Mouse (Mus musculus): ENCODE results near the gene Syvn1. TPM values are rescaled to one million over a fixed set of nuclear protein-coding genes. Genes with fewer than 3 reads are reported as not detected.

The Syvn1 gene
- polyA plus RNA-seq, 1 experiment: 47.1 TPM

DNA sequence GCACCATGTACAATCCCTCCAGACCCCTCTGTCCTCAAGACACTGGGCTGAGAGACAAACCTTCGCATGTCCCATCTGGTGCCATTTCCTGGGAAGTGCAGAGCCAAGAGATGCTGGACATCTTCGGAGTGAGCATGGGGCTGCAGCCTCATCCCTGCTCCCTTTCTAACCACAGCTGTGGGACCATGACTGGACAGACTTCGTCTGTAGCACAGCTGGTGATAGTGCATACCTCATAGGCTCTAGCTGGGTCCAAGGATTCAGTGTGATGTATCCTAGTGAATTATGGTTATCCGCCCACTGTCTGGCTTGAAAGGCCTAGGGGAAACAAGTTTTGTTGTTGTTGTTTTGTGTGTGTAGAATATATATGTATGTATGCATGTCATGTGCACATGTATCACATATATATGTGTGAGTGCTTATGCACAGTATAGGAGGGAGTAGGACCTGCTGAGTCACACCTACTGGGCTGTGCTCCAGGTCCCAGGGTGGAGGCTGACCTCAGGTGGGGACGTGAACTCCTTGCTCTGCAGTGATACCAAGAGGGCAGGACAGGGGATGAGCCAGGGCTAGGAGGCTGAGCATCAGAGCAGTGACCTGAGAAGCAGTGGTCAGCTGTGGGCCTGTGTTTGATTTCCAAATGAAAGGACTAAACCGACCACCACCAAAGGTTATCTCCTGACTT lies 55.9 kb downstream of the Syvn1 start:
- no peak for DNase-seq

More for the DNA sequence above, 55.9 kb downstream of the Syvn1 start:
- TF ChIP-seq CTCF (IDR thresholded peaks at IDR 0.05; ENCODE audit: insufficient read depth, low read length): no peak
- TF ChIP-seq POLR2A (IDR thresholded peaks at IDR 0.05; ENCODE audit: borderline replicate concordance, extremely low read depth, low read depth, low read length): no peak
- Histone ChIP-seq H3K4me3 (replicated peaks; ENCODE audit: extremely low read depth, low read depth, low read length) (no peak overlapping the region), H3K4me1 (ENCODE audit: control insufficient read depth, insufficient read depth, low read length) (no peaks in the 10 kb centered on the region)
- 76% methylated on average over 6 of the region's 6 CpGs for WGBS

Other genes starting within 250 kb of the Syvn1 start
- 32.1 and 37.8 TPM in 2 replicates for gene Frmd8, start 171.3 kb upstream of the Syvn1 start, polyA plus RNA-seq (2012; rRNA removed)
- 24.5 and 26.0 TPM in 2 replicates for gene Slc25a45, start 168.8 kb upstream of the Syvn1 start, polyA plus RNA-seq (2012; rRNA removed)
- 1.1 and 1.2 TPM in 2 replicates for gene Tigd3, start 152.4 kb upstream of the Syvn1 start, polyA plus RNA-seq (2012; rRNA removed)
- 87.1 and 103 TPM in 2 replicates for gene Dpf2, start 133.6 kb upstream of the Syvn1 start, polyA plus RNA-seq (2012; rRNA removed)
- 22.2 and 24.1 TPM in 2 replicates for gene Cdc42ep2, start 121.8 kb upstream of the Syvn1 start, polyA plus RNA-seq (2012; rRNA removed)
- 30.5 and 32.7 TPM in 2 replicates for gene Pola2, start 82.4 kb upstream of the Syvn1 start, polyA plus RNA-seq (2012; rRNA removed)
- not detected in 2 replicates for gene Slc22a20, start 60.4 kb upstream of the Syvn1 start, polyA plus RNA-seq (2012; rRNA removed)
- gene Capn1, start 30.7 kb upstream of the Syvn1 start, polyA plus RNA-seq (2012; rRNA removed): 55.6 and 68.9 TPM in 2 replicates
- gene Mrpl49, start 11.2 kb downstream of the Syvn1 start, polyA plus RNA-seq (2012; rRNA removed): 10.8 and 13.7 TPM in 2 replicates
- 896 and 1,315 TPM in 2 replicates for gene Fau, start 11.3 kb downstream of the Syvn1 start, polyA plus RNA-seq (2012; rRNA removed)
- gene Znhit2, start 14.6 kb downstream of the Syvn1 start, polyA plus RNA-seq (2012; rRNA removed): 47.0 and 54.7 TPM in 2 replicates
- 34.6 and 36.5 TPM in 2 replicates for gene Tm7sf2, start 21.8 kb downstream of the Syvn1 start, polyA plus RNA-seq (2012; rRNA removed)
- 61.7 and 81.7 TPM in 2 replicates for gene Vps51, start 30.7 kb downstream of the Syvn1 start, polyA plus RNA-seq (2012; rRNA removed)
- not detected in 2 replicates for gene Tmem262, start 33.5 kb downstream of the Syvn1 start, polyA plus RNA-seq (2012; rRNA removed)
- gene Gm28374, start 35.7 kb downstream of the Syvn1 start, polyA plus RNA-seq (2012; rRNA removed): 0.50 and 0.60 TPM in 2 replicates
- 89.7 and 99.1 TPM in 2 replicates for gene Zfpl1, start 38.4 kb downstream of the Syvn1 start, polyA plus RNA-seq (2012; rRNA removed)
- 0.63 and 0.92 TPM in 2 replicates for gene Cdca5, start 38.4 kb downstream of the Syvn1 start, polyA plus RNA-seq (2012; rRNA removed)
- gene AC131692.1, start 47.8 kb downstream of the Syvn1 start, polyA plus RNA-seq (2012; rRNA removed): not detected in 2 replicates
- 0.20 and 0.30 TPM in 2 replicates for gene Naaladl1, start 59.2 kb downstream of the Syvn1 start, polyA plus RNA-seq (2012; rRNA removed)
- 25.3 and 36.7 TPM in 2 replicates for gene Sac3d1, start 72.1 kb downstream of the Syvn1 start, polyA plus RNA-seq (2012; rRNA removed)
- gene Snx15, start 81.7 kb downstream of the Syvn1 start, polyA plus RNA-seq (2012; rRNA removed): 43.8 and 45.2 TPM in 2 replicates
- 14.6 and 15.8 TPM in 2 replicates for gene Batf2, start 94.4 kb downstream of the Syvn1 start, polyA plus RNA-seq (2012; rRNA removed)
- gene Arl2, start 95.0 kb downstream of the Syvn1 start, polyA plus RNA-seq (2012; rRNA removed): 128 TPM in 2 replicates
- gene Majin, start 137.8 kb downstream of the Syvn1 start, polyA plus RNA-seq (2012; rRNA removed): 0.37 and 0.75 TPM in 2 replicates
- 1.7 and 2.6 TPM in 2 replicates for gene Gpha2, start 179.8 kb downstream of the Syvn1 start, polyA plus RNA-seq (2012; rRNA removed)
- 58.7 and 88.5 TPM in 2 replicates for gene Ppp2r5b, start 189.3 kb downstream of the Syvn1 start, polyA plus RNA-seq (2012; rRNA removed)
- gene Atg2a, start 195.1 kb downstream of the Syvn1 start, polyA plus RNA-seq (2012; rRNA removed): 37.0 and 37.7 TPM in 2 replicates
- 399 and 593 TPM in 2 replicates for gene Ehd1, start 230.1 kb downstream of the Syvn1 start, polyA plus RNA-seq (2012; rRNA removed)

Measured in lung, adult 2 months (tissue).